Mouse (Mus musculus): ENCODE data around the gene Zfp346. TPM values are rescaled to one million over a fixed set of nuclear protein-coding genes. Genes with fewer than 3 reads are reported as not detected.

Gene Zfp346
- total and polyA plus RNA-seq, 3 experiments: 11.3 to 18.6 (median 12.4) TPM

DNA sequence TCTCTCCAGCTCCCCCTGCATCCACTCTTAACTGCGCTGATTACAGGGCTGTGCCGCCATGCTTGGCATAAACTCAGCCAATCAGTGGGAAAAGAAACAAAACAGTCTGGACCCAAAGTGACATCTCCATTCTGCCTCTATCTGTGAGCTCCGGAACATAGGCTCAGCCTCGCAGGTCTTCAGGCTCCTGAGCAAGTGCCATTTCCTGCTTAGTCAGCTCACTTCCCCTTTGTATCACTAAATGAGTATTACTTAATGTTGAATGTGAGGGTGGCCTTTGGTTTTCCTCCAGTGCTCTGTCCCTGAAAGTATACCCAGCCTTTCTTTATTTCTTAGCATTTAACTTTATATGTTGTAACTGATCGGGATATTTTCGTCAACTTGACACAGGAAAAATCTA lies 19.8 kb downstream of the Zfp346 start:
- Histone ChIP-seq H3K27ac (ENCODE audit: insufficient read depth, low read depth) (no peak overlapping the region), H3K9ac (ENCODE audit: insufficient read depth, low read depth) (no peak overlapping the region), H3K36me3 (replicated peaks in 1 of 2; ENCODE audit: control insufficient read depth in 1 of 2, insufficient read depth in 1 of 2, low read length in 1 of 2) (peaks cover 34 to 80% of the 10 kb centered on the region in 2 experiments), H3K9me3 (replicated peaks; ENCODE audit: low read length) (no peaks in the 10 kb centered on the region), H3K79me2 (replicated peaks; ENCODE audit: control insufficient read depth, extremely low read depth, insufficient read depth, poor library complexity, severe bottlenecking) (no peaks in the 10 kb centered on the region), H3K4me2 (ENCODE audit: insufficient read depth, low read depth, poor library complexity, severe bottlenecking) (no peak overlapping the region), H3K27me3 (replicated peaks) (no peaks in the 10 kb centered on the region), H3K4me1 (ENCODE audit: control insufficient read depth in 1 of 2, insufficient read depth in 2 of 2) (peaks cover 0 to 8% of the 10 kb centered on the region in 2 experiments; a peak in 2 of 4 replicates), H3K4me3 (replicated peaks in 1 of 3; ENCODE audit: low read depth in 2 of 3, low read length in 2 of 3, poor library complexity in 1 of 3) (no peak overlapping the region)
- in situ Hi-C loops (cut with MboI; ENCODE audit: low pct_ligation_motif_present, low pct_unique_long_range_greater_than_20kb, low sequenced_read_pairs) (no loop called here), dilution Hi-C loops (cut with MboI; ENCODE audit: extremely low pct_ligation_motif_present, extremely low pct_unique_long_range_greater_than_20kb, low sequenced_read_pairs) (no loop called here)
- 0 out of 2 replicates have a peak, but pooled peaks have one; percentile 17 for TF ChIP-seq MAFK (IDR thresholded peaks at IDR 0.05; ENCODE audit: insufficient replicate concordance, low read length)
- TF ChIP-seq MEF2A (IDR thresholded peaks at IDR 0.05; ENCODE audit: borderline replicate concordance, low read depth, low read length): no peak
- peak; percentile 54 for DNase-seq (ENCODE audit: extremely low read depth)

DNA sequence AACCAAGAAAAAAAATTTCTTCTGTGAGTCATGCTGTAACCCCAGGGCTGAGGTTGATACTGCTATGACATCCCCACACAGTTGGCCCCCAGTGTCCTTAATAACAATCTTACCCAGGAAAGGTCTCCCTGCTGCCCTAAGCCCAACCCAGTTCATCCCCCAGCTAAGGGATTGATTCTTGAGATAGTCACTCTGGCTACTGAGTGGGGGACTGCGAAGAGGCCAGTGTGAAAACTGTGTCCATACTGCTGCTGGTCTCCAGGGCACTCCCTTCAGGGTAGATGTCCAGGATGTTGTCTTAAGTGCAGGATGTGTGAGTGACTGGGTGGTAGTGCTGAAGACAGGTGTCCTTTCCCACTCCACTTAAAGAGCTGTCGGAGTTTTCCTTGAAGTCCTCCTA lies 28.3 kb downstream of the Zfp346 start, which contains the start of gene Gm17617:
TSS of gene Gm17617 (minus strand) at position 101 of the 400 bp plus-strand sequence.
- TF ChIP-seq UBTF (IDR thresholded peaks at IDR 0.05; ENCODE audit: low read depth, low read length): no peak
- TF ChIP-seq GABPA (IDR thresholded peaks at IDR 0.05; ENCODE audit: insufficient replicate concordance, low read depth, low read length): no peak
- TF ChIP-seq CHD1 (IDR thresholded peaks at IDR 0.05; ENCODE audit: low read depth, low read length): no peak
- TF ChIP-seq TCF12 (IDR thresholded peaks at IDR 0.05; ENCODE audit: low read depth, low read length): no peak
- Histone ChIP-seq H3K79me2 (replicated peaks; ENCODE audit: control insufficient read depth, extremely low read depth, insufficient read depth, poor library complexity, severe bottlenecking) (no peaks in the 10 kb centered on the region), H3K9ac (ENCODE audit: insufficient read depth, low read depth) (no peak within 1 kb of the TSS), H3K4me2 (ENCODE audit: insufficient read depth, low read depth, poor library complexity, severe bottlenecking) (no peak within 1 kb of the TSS), H3K27me3 (replicated peaks) (no peaks in the 10 kb centered on the region), H3K4me1 (ENCODE audit: control insufficient read depth in 1 of 2, insufficient read depth in 2 of 2) (no peaks in the 10 kb centered on the region), H3K36me3 (replicated peaks in 1 of 2; ENCODE audit: control insufficient read depth in 1 of 2, insufficient read depth in 1 of 2, low read length in 1 of 2) (peaks cover 31 to 56% of the 10 kb centered on the region in 2 experiments), H3K4me3 (replicated peaks in 1 of 3; ENCODE audit: low read depth in 2 of 3, low read length in 2 of 3, poor library complexity in 1 of 3) (no peak within 1 kb of the TSS), H3K9me3 (replicated peaks; ENCODE audit: low read length) (no peaks in the 10 kb centered on the region), H3K27ac (ENCODE audit: insufficient read depth, low read depth) (no peak within 1 kb of the TSS)
- dilution Hi-C loops (cut with MboI; ENCODE audit: extremely low pct_ligation_motif_present, extremely low pct_unique_long_range_greater_than_20kb, low sequenced_read_pairs): no loop called here
- DNase-seq (ENCODE audit: extremely low read depth): no peak
- in situ Hi-C loops (cut with MboI; ENCODE audit: low pct_ligation_motif_present, low pct_unique_long_range_greater_than_20kb, low sequenced_read_pairs): no loop called here

DNA sequence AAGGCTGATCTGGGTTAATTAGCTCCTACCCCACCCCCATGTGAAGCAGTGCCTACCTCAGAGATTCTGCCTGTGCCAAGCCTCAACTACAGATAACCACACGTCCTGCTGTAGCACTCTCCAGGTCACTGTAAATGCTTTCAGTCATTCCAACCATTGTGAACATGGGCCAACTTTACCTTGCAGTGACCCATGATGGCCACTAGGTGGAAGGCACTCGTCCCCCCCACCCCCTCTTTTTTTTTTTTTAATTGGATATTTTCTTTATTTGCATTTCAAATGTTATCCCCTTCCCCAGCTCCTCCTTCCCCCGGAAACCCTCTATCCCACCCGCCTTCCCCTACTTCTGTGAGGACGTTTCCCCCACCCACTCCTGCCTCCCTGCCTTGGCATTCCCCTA lies 30.3 kb downstream of the Zfp346 start:
- Histone ChIP-seq H3K79me2 (replicated peaks; ENCODE audit: control insufficient read depth, extremely low read depth, insufficient read depth, poor library complexity, severe bottlenecking) (no peaks in the 10 kb centered on the region), H3K9me3 (replicated peaks; ENCODE audit: low read length) (no peaks in the 10 kb centered on the region), H3K27me3 (replicated peaks) (no peaks in the 10 kb centered on the region), H3K27ac (ENCODE audit: insufficient read depth, low read depth) (no peak overlapping the region), H3K4me3 (replicated peaks in 1 of 3; ENCODE audit: low read depth in 2 of 3, low read length in 2 of 3, poor library complexity in 1 of 3) (no peak overlapping the region), H3K36me3 (replicated peaks in 1 of 2; ENCODE audit: control insufficient read depth in 1 of 2, insufficient read depth in 1 of 2, low read length in 1 of 2) (peaks cover 20 to 40% of the 10 kb centered on the region in 2 experiments), H3K4me1 (ENCODE audit: control insufficient read depth in 1 of 2, insufficient read depth in 2 of 2) (no peaks in the 10 kb centered on the region), H3K4me2 (ENCODE audit: insufficient read depth, low read depth, poor library complexity, severe bottlenecking) (no peak overlapping the region), H3K9ac (ENCODE audit: insufficient read depth, low read depth) (no peak overlapping the region)
- in situ Hi-C loops (cut with MboI; ENCODE audit: low pct_ligation_motif_present, low pct_unique_long_range_greater_than_20kb, low sequenced_read_pairs): no loop called here
- dilution Hi-C loops (cut with MboI; ENCODE audit: extremely low pct_ligation_motif_present, extremely low pct_unique_long_range_greater_than_20kb, low sequenced_read_pairs): no loop called here
- TF ChIP-seq UBTF (IDR thresholded peaks at IDR 0.05; ENCODE audit: low read depth, low read length): no peak
- TF ChIP-seq CHD2 (IDR thresholded peaks at IDR 0.05; ENCODE audit: low read length): no peak
- peak; percentile 28; the same call in 1 of the 2 replicates for TF ChIP-seq SMC3 (IDR thresholded peaks at IDR 0.05; ENCODE audit: low read depth, low read length)
- no peak for TF ChIP-seq ELF1 (IDR thresholded peaks at IDR 0.05; ENCODE audit: low read depth, low read length)
- peak; percentile 56 for TF ChIP-seq CTCF (conservative IDR thresholded peaks at IDR 0.05 in 1 of 2, IDR thresholded peaks at IDR 0.05 in 1 of 2; ENCODE audit: low read depth in 2 of 2, low read length in 2 of 2)
- TF ChIP-seq ZNF384 (IDR thresholded peaks at IDR 0.05; ENCODE audit: low read depth, low read length): peak; percentile 86
- peak; percentile 17 for DNase-seq (ENCODE audit: extremely low read depth)
